Mouse (Mus musculus) gastrocnemius, postnatal 14 days (tissue): ENCODE measurements at regions not wholly inside any gene's neighbourhood (a gene's known extent, or its start where the extent isn't known, plus 50 kb on each side); places are given as distances from the start of the nearest gene placed in this dataset.

Experiments used
- DNase-seq: peaks from one replicate; pipeline ENCODE4 v3.0.0; 2021; ENCODE audit warnings: mixed read lengths
- intact Hi-C: fragments of 180-260 bp; cut with DNase I; formaldehyde crosslinking; loops from one replicate; pipeline ENCODE4 v1.15.1; 2025; ENCODE audit warnings: low total_unique reads

GRCm38 (mm10) chr5:47322511-47323167 lies 660.3 kb upstream of the Slit2 start:
- intact Hi-C loops, result no loop called here
- no peak for DNase-seq

- intact Hi-C loops, result no loop called here
- DNase-seq, result peak; percentile 5
These were observed 648.6 kb upstream of the Slit2 start for GRCm38 (mm10) chr5:47334299-47334698.

GRCm38 (mm10) chr5:47336511-47336910 lies 646.4 kb upstream of the Slit2 start:
- intact Hi-C loops, result no loop called here
- no peak for DNase-seq

- no peak for DNase-seq
- intact Hi-C loops, result no loop called here
These were observed 643.1 kb upstream of the Slit2 start for GRCm38 (mm10) chr5:47339807-47340206.

GRCm38 (mm10) chr5:47370184-47370583 lies 612.8 kb upstream of the Slit2 start:
- intact Hi-C loops, result no loop called here
- no peak for DNase-seq

- no peak for DNase-seq
- intact Hi-C loops, result no loop called here
These were observed 597.0 kb upstream of the Slit2 start for GRCm38 (mm10) chr5:47385930-47386329.

- DNase-seq, result no peak
- intact Hi-C loops, result no loop called here
These were observed 596.2 kb upstream of the Slit2 start for GRCm38 (mm10) chr5:47386750-47387149.

GRCm38 (mm10) chr5:47390735-47391134 lies 592.2 kb upstream of the Slit2 start:
- intact Hi-C loops, result no loop called here
- DNase-seq, result no peak

GRCm38 (mm10) chr5:47396874-47397273 lies 586.1 kb upstream of the Slit2 start:
- intact Hi-C loops, result no loop called here

GRCm38 (mm10) chr5:47421916-47422315 lies 561.0 kb upstream of the Slit2 start:
- intact Hi-C loops, result no loop called here
- no peak for DNase-seq

More at GRCm38 (mm10) chr5:47396874-47397273, 586.1 kb upstream of the Slit2 start:
- no peak for DNase-seq

- DNase-seq, result no peak
- intact Hi-C loops, result no loop called here
These were observed 556.9 kb upstream of the Slit2 start for GRCm38 (mm10) chr5:47426040-47426439.

GRCm38 (mm10) chr5:47426467-47426866 lies 556.5 kb upstream of the Slit2 start:
- DNase-seq, result no peak

GRCm38 (mm10) chr5:47429217-47430172 lies 553.4 kb upstream of the Slit2 start:
- DNase-seq, result no peak
- intact Hi-C loops, result no loop called here

More at GRCm38 (mm10) chr5:47426467-47426866, 556.5 kb upstream of the Slit2 start:
- intact Hi-C loops, result no loop called here

- DNase-seq, result no peak
- intact Hi-C loops, result no loop called here
These were observed 551.2 kb upstream of the Slit2 start for GRCm38 (mm10) chr5:47431599-47432328.

- DNase-seq, result no peak
- intact Hi-C loops, result no loop called here
These were observed 546.5 kb upstream of the Slit2 start for GRCm38 (mm10) chr5:47436455-47436854.

GRCm38 (mm10) chr5:47446305-47447028 lies 536.5 kb upstream of the Slit2 start:
- no peak for DNase-seq
- intact Hi-C loops, result no loop called here

- DNase-seq, result no peak
These were observed 518.1 kb upstream of the Slit2 start for GRCm38 (mm10) chr5:47464848-47465247.

GRCm38 (mm10) chr5:47469394-47469793 lies 513.5 kb upstream of the Slit2 start:
- intact Hi-C loops, result no loop called here
- no peak for DNase-seq

More at GRCm38 (mm10) chr5:47464848-47465247, 518.1 kb upstream of the Slit2 start:
- intact Hi-C loops, result no loop called here

- no peak for DNase-seq
- intact Hi-C loops, result no loop called here
These were observed 510.7 kb upstream of the Slit2 start for GRCm38 (mm10) chr5:47472027-47472825.
